Mouse (Mus musculus): ENCODE data around the gene Btn1a1. TPM values are rescaled to one million over a fixed set of nuclear protein-coding genes. Genes with fewer than 3 reads are reported as not detected.

Btn1a1 gene
- total RNA-seq (2021), result under 1 TPM; 0.11 to 0.24 TPM

DNA sequence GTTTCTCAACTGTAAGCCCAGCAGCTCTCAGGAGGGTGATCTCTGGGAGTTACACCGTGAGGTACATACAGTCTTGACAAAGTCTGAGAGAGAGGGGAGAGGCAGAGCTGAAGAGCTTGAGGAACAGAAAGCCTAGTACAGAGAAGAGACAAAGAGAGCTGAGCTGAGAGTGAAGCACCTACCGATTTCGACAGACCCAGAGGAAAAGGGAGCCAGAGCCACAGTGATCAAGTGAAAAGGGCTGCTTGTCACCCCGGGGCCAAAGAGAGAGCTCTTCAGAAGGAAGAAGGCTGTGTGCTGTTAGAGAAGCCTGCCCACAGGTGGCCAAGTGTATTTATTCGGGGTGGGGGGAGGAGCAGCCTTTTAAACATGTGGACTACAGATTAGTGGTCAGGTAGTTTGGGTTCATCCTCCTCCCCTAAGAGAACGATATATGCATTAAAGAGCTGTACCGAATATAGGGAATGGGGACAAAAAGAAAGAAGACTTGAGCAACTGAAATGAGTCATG lies at the start of gene Btn1a1:
Btn1a1 (minus strand) TSS at position 302 of the 510 bp plus-strand sequence.
- no peak for DNase-seq

- DNase-seq, result no peak
These were observed 49.6 kb upstream of the Btn1a1 start for GRCm38 (mm10) chr13:23515281-23515680.

GRCm38 (mm10) chr13:23513517-23513916 lies 47.8 kb upstream of the Btn1a1 start:
- DNase-seq, result no peak

DNA sequence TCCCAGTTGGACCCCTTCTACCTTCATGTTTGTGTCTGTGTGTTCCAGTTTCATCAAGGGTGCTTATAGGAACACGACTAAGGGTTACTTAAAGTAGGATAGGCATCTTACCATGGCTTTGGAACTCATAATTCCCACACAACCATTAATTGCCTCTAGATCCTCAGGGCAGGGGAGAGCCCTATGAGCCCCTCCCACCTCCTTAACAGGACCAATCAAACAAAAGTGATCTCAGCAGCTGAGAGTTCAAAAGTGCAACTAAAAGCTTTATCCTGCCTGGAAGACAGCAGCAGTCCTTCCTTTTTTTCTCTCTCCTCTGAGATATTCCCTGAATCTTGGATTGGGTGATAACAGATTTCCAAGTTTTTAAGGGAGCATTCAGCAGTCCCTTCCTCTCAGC lies 44.4 kb upstream of the Btn1a1 start:
- no peak for DNase-seq

GRCm38 (mm10) chr13:23506819-23507515 lies 41.3 kb upstream of the Btn1a1 start:
- no peak for DNase-seq

GRCm38 (mm10) chr13:23506351-23506750 lies 40.6 kb upstream of the Btn1a1 start:
- DNase-seq, result peak; percentile 47

- no peak for DNase-seq
These were observed 40.1 kb upstream of the Btn1a1 start for GRCm38 (mm10) chr13:23505662-23506345.

DNA sequence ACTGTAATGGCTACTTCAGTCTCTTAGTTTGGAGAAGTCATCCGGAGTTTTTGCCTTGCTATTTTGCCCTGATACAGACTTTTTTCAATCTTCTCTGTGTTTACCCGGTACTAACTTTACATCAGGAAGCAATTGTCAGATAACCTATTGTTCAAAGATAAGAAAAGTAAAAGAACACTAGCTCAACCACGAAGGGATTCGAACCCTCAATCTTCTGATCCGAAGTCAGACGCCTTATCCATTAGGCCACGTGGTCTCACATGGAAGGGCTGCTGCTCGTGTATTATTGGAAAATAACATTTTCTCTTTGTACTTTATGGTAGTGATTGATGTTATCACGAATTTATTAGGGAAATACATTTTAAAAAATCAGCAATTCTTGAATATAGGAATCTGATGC lies 38.1 kb upstream of the Btn1a1 start:
- peak; percentile 60 for DNase-seq

GRCm38 (mm10) chr13:23502916-23503315 lies 37.2 kb upstream of the Btn1a1 start:
- DNase-seq, result no peak

GRCm38 (mm10) chr13:23502031-23502567 lies 36.4 kb upstream of the Btn1a1 start:
- no peak for DNase-seq

GRCm38 (mm10) chr13:23501511-23501910 lies 35.8 kb upstream of the Btn1a1 start:
- no peak for DNase-seq

DNA sequence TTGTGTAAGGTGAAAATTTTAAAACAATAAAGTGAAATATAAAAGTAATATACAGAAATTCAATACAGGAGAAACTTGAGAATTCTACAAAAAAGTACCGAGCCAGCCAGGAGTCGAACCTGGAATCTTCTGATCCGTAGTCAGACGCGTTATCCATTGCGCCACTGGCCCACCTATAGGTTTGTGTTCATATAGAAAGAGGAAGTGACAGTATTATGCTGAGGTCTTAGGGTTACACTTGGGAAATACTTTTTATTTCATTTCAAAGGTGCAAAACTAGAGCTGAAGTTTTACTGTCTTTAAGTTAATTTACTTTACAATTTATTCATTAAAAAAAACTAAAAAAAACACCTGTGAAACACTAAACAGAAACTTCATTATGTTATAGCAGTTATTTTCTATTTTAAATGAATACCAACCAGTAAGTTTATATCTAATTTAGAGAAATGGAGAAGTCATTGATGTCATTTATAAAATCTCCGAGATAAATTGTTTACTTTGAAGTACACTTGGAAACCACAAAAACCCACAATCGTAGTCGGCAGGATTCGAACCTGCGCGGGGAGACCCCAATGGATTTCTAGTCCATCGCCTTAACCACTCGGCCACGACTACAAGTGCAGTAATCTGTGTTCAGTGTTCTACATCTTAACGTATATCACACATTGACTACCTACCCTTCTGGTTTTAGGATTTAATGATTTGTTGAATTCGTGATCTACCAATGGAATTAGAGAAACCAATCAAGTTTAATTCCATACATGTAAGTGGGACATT lies 34.9 kb upstream of the Btn1a1 start:
- peak; percentile 52 for DNase-seq

DNA sequence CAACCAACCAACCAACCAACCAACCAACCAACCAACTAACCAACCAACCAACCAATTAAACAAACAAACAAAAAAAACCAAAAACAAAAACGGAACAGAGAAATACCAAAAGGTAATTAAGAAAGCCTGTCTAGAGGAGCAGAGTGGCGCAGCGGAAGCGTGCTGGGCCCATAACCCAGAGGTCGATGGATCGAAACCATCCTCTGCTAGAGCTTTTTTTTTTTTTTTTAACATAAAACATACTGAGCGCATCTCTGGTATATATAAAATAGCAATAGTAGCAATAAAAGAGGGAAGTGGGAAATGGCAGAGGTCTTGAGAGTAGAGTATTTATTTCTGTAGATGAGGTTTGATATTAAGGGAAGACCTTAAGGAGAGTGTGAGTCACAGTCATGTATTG lies 34.2 kb upstream of the Btn1a1 start:
- DNase-seq, result no peak

DNA sequence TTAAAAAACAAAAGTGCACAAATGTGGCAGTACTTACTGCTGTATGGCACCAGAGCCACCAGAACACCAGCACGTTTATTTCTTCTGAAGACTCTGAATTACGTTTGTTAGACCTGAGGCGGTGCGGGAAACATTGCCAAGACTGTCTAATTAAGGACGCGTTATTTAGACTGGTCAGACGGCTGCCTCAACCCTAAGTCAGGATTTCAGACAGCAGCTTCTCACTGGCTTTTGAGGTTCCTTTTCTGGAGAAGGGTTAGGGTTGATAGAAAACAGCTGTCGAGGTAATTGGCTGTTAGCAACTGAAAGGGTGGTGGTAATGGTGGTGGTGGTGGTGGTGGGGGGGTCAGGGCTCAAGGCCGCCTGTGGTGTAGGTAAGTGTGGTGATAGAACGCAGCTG lies 33.0 kb upstream of the Btn1a1 start:
- no peak for DNase-seq

GRCm38 (mm10) chr13:23497656-23498321 lies 32.1 kb upstream of the Btn1a1 start:
- peak; percentile 25 for DNase-seq

DNA sequence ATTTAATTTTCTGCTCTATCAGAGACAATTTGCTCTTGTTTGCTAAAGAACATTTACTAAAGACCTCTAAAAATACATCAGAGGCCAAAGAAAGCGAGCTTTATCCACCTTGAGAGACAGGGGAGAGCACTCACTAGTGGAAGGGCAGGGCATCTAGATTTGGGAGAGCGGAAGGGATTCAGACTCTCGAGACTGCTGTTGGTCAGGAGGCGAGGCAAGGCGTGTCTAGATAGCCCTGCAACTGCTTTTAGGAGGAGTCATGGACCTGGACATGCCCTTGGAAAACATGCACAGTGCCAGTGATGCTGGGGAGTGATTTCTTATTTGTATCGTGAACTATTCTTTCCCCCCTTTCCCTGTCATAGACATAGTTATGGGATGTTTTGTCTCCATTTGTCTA lies 29.8 kb upstream of the Btn1a1 start:
- no peak for DNase-seq

DNA sequence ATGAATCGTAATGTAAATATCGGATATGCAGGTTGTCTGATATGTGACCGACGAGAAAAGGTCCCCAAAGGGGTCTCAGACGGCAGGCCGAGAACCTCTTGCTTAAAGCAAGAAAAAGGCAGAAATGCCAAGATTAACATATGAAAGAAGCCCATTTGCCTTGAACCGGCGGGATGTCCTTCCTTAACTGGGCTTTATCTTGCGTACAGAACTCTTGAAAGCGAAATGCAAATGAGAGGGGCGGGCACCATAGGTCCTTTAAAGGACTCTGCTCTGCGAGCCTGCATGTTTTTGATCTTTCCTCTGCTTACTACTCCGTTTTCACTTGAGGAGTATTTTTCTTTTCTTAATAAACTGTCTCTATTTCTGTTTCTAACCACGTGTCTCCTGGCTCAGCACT lies 26.3 kb upstream of the Btn1a1 start:
- no peak for DNase-seq

DNA sequence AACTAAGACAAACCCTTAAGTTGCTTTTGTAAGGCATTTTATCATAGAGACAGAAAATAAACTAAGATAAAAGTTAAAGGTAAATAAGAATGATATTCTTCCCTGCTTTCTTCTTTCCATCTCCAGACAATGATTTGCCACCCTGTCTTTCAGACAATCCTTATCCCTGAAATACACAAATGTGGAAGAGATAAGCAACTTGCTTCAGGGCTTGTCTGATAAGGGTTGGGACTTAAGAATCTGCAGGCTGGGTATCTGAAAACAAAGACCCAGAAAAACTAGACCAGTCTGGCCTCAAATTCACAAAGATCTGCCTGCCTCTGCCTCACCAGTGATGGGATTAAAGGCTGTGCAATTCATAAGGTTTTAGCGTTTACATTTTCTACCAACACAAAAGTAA lies 25.6 kb upstream of the Btn1a1 start:
- no peak for DNase-seq

- no peak for DNase-seq
These were observed 25.2 kb upstream of the Btn1a1 start for GRCm38 (mm10) chr13:23490863-23491262.

DNA sequence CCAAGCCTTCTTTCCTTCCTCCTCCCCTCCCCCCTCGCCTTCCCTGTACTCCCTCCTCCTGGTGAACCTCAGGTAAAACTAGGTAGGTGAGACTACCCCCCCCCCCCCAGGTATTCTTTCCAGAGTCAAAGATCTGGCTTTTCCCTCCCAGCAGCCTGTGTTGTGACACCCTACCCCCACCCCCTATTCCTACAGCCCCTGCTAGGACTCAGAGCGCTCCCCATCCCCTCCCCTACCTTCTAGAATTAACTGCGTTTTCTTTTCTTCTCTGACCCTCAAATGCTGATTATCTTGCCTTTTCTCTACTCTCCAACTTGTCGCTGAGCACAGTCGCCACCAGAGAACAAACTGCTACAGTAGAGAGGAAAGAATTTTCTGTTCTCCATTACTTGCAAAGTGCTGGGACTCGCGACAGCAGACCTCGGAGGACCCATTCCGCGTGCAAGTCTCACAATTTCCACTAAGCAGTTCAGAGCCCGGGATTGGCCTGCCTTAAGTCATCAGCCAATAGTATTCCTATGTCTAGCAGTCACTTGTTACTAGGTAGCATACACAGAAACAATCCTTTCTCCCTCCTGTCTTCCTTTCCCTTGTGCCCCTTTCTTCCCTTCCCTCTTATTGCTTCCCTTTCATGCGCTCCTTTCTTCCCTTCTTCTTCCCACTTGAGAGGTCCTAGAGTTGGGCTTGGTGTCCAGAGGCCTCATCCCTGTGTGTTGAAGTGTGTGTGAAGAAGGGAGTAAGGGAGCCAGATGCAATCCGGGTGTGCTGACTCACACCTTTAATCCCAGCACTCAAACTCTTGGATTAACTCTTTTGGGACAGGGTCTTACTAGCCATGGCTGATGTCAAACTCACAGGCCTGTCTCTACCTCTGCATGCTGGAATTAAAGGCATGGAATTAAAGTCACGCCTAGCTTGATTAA lies 23.0 kb upstream of the Btn1a1 start, which contains the start of gene Btn2a2:
Btn2a2 (minus strand) TSS at position 458 of the 923 bp plus-strand sequence.
- DNase-seq, result peak; percentile 63

DNA sequence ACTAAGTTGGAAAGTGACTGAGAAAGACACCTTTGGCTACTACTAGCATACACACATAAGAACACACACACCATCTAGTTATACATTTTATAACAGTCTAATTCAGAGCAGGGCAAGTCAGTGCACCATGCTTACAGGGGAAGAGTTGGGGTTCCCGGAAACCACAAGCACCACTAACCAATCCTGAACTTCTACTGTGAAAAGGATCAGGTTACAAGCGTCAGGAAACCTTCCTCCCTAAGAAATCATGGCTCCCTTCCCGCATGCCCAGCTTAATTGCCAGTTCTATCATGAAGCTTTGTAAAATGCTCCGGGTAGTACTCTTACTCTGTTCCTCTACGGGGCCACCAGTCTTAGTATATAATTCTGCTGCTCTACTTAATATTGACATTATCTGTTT lies 19.6 kb upstream of the Btn1a1 start:
- no peak for DNase-seq

Measured in heart, postnatal 4 days (tissue).